Mouse (Mus musculus): ENCODE results near the gene Mfsd2b.

DNA sequence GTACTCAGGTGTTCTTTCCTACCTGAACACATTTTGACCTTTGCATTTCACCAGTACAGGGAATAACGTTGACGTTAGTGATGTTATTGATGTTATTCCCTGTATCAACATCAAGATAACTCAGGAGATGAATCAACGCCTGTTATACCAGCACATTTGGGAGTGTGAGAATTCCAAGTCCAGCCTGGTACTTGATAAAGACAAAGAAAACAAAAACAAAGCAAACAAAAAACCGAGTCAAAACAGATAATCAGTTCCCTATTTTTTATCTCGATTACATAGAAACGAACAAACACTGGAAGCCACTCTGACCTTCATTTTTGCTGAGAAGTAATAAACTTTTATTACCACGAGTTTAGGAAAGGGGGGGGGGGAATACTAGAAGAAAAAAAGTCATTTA is 32.3 kb upstream of the Mfsd2b start:
- TF ChIP-seq POLR2A (IDR thresholded peaks at IDR 0.05; ENCODE audit: insufficient read length, low read depth), result no peak
- TF ChIP-seq POLR2AphosphoS2 (IDR thresholded peaks at IDR 0.05; ENCODE audit: insufficient read length, low read depth), result no peak
- no peak for TF ChIP-seq USF1 (IDR thresholded peaks at IDR 0.05; ENCODE audit: low read depth)
- no peak for TF ChIP-seq TCF3 (IDR thresholded peaks at IDR 0.05; ENCODE audit: insufficient read length, low read depth)
- TF ChIP-seq MAX (IDR thresholded peaks at IDR 0.05; ENCODE audit: low read depth), result no peak
- TF ChIP-seq TCF12 (IDR thresholded peaks at IDR 0.05; ENCODE audit: insufficient read depth, poor library complexity, severe bottlenecking), result no peak
- no peak for TF ChIP-seq MYOD1 (IDR thresholded peaks at IDR 0.05; ENCODE audit: control insufficient read depth in 1 of 3, insufficient read length in 2 of 3, low read depth in 2 of 3)
- TF ChIP-seq E2F4 (IDR thresholded peaks at IDR 0.05; ENCODE audit: insufficient read depth), result no peak
- no peak for TF ChIP-seq MYOG (IDR thresholded peaks at IDR 0.05; ENCODE audit: control insufficient read depth in 1 of 3, insufficient read depth in 1 of 3, insufficient read length in 2 of 3, low read depth in 2 of 3)
- no peak for TF ChIP-seq CEBPB (IDR thresholded peaks at IDR 0.05; ENCODE audit: insufficient read depth, poor library complexity, severe bottlenecking)
